Mouse (Mus musculus) stomach, postnatal 0 days (tissue): Measurements from ENCODE around the gene Wdr66. TPM values are rescaled to one million over a fixed set of nuclear protein-coding genes. Genes with fewer than 3 reads are reported as not detected.

Experiments
- ATAC-seq: fragments of 200-750 bp; cut with Nextera tagmentation; 2 replicates; pipeline ENCODE4 v1.8.0; 2017; ENCODE audit not compliant: low FRiP score, low TSS enrichment
- DNase-seq: peaks from one replicate; pipeline ENCODE4 v3.0.0-alpha.2; 2016; ENCODE audit warnings: low spot score
- H3K27ac ChIP-seq: fragments of 300-500 bp; sonication (generic); replicated peaks from 2 replicates; pipeline ENCODE4 v1.5.1; 2014; ENCODE audit warnings: mild to moderate bottlenecking, control low read depth
- H3K27me3 ChIP-seq: fragments of 300-500 bp; sonication (generic); 2 replicates; pipeline ENCODE4 v1.6.1; 2014; ENCODE audit warnings: low read length; ENCODE audit not compliant: control insufficient read depth, insufficient read depth
- H3K36me3 ChIP-seq: fragments of 300-500 bp; sonication (generic); 2 replicates; pipeline ENCODE4 v1.6.1; 2014; ENCODE audit warnings: low read length, mixed read lengths; ENCODE audit not compliant: control insufficient read depth, insufficient read depth
- H3K4me1 ChIP-seq: fragments of 300-500 bp; sonication (generic); replicated peaks from 2 replicates; pipeline ENCODE4 v1.6.1; 2014; ENCODE audit warnings: antibody characterized with exemption; ENCODE audit not compliant: control insufficient read depth, insufficient read depth
- H3K4me2 ChIP-seq: fragments of 300-500 bp; sonication (generic); replicated peaks from 2 replicates; pipeline ENCODE4 v1.6.1; 2014; ENCODE audit warnings: low read depth, mild to moderate bottlenecking, control low read depth, moderate library complexity
- H3K4me3 ChIP-seq: fragments of 300-500 bp; sonication (generic); 2 replicates; pipeline ENCODE4 v1.5.1; 2014; ENCODE audit warnings: low read depth, low read length, control low read depth
- H3K9ac ChIP-seq: fragments of 300-500 bp; sonication (generic); 2 replicates; pipeline ENCODE4 v1.6.1; 2014; ENCODE audit warnings: mild to moderate bottlenecking, low read length, control low read depth, mixed read lengths
- H3K9me3 ChIP-seq: fragments of 300-500 bp; sonication (generic); 2 replicates; pipeline ENCODE4 v1.6.1; 2016; ENCODE audit warnings: low read length; ENCODE audit not compliant: control insufficient read depth
- CTCF ChIP-seq: IDR thresholded peaks from 2 replicates; pipeline ENCODE4 v1.5.1; 2016; ENCODE audit warnings: antibody characterized with exemption, low read depth, mild to moderate bottlenecking, moderate library complexity
- EP300 ChIP-seq: optimal IDR thresholded peaks from 2 replicates; pipeline ENCODE3; 2016; ENCODE audit warnings: antibody characterized with exemption
- WGBS: fragments of 180-500 bp; shearing (Covaris S2); extraction: QIAGEN DNeasy Blood & Tissue Kit; methylation state at CpG from one replicate; pipeline ENCODE4 v1.1.7; 2014; 5-methylcytosine and 5-hydroxymethylcytosine counted together
- polyA plus RNA-seq: library from polyadenylated mRNA; unstranded; fragments of >200 nt; fragmentation: Nextera tagmentation; extraction: Ambion mirVana; gene quantifications from 2 replicates; pipeline ENCODE4 v1.2.1, GENCODE M21; 2015

Wdr66 gene
- polyA plus RNA-seq, 1 experiment from 2014 or later: 0.30 TPM

- Histone ChIP-seq H3K27me3 (no peaks in the 10 kb centered on the region), H3K9me3 (no peaks in the 10 kb centered on the region), H3K9ac (no peak overlapping the region), H3K4me3 (no peak overlapping the region), H3K4me1 (no peaks in the 10 kb centered on the region), H3K27ac (no peak overlapping the region), H3K36me3 (peaks cover 25% of the 10 kb centered on the region), H3K4me2 (no peak overlapping the region)
- WGBS: 74% methylated on average over 13 of the region's 13 CpGs
- TF ChIP-seq CTCF (peak; percentile 95), EP300 (no peak)
- no peak for ATAC-seq
- DNase-seq: peak; percentile 53
Measured at GRCm38 (mm10) chr5:123368869-123369488, 117.1 kb downstream of the Wdr66 start.

DNA sequence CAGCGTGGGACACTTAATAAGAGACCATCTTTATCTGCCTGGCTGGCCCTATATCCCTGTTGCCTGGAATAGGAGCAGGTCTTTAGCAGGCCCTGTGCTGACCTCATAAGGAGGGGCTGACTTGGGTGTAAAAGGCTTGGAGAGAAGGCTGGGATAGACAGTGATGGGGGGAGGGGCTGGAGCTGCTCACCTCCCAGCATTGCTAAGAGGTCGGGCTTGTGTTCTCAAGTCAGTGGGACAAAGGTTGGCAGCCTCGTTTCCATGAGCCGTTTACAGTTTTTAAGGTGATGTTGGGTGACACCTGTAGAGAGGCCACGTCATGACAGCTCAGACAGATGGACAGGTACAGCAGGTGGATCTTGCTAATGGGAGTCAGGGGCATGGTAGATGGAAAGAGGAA lies 118.1 kb downstream of the Wdr66 start:
- Histone ChIP-seq H3K27me3 (no peaks in the 10 kb centered on the region), H3K27ac (no peak overlapping the region), H3K36me3 (peaks cover 25% of the 10 kb centered on the region), H3K4me1 (no peaks in the 10 kb centered on the region), H3K9me3 (no peaks in the 10 kb centered on the region), H3K4me2 (no peak overlapping the region), H3K4me3 (no peak overlapping the region), H3K9ac (no peak overlapping the region)
- DNase-seq (no peak), ATAC-seq (no peak)
- TF ChIP-seq CTCF: no peak
- no peak for TF ChIP-seq EP300
- 87% methylated on average over 5 of the region's 5 CpGs for WGBS

- Histone ChIP-seq H3K36me3 (peaks cover 16% of the 10 kb centered on the region), H3K4me1 (no peaks in the 10 kb centered on the region), H3K27me3 (no peaks in the 10 kb centered on the region), H3K27ac (no peak overlapping the region), H3K4me2 (no peak overlapping the region), H3K4me3 (no peak overlapping the region), H3K9me3 (no peaks in the 10 kb centered on the region), H3K9ac (no peak overlapping the region)
- no peak for DNase-seq
- 85% methylated on average over 10 of the region's 10 CpGs for WGBS
- ATAC-seq: no peak
- TF ChIP-seq EP300 (no peak), CTCF (no peak)
Measured at GRCm38 (mm10) chr5:123375262-123375661, 123.4 kb downstream of the Wdr66 start.

- no peak overlapping the region for H3K9ac ChIP-seq
- no peak overlapping the region for H3K4me2 ChIP-seq
- no peaks in the 10 kb centered on the region for H3K9me3 ChIP-seq
- no peak for TF ChIP-seq EP300
- no peak for TF ChIP-seq CTCF
- ATAC-seq (no peak), DNase-seq (no peak)
- no peak overlapping the region for H3K27ac ChIP-seq
- peaks cover 13% of the 10 kb centered on the region for H3K36me3 ChIP-seq
- WGBS: 79% methylated on average over 6 of the region's 6 CpGs
- H3K27me3 ChIP-seq: no peaks in the 10 kb centered on the region
- no peak overlapping the region for H3K4me3 ChIP-seq
- no peaks in the 10 kb centered on the region for H3K4me1 ChIP-seq
Measured at GRCm38 (mm10) chr5:123375793-123376452, 124.0 kb downstream of the Wdr66 start.

DNA sequence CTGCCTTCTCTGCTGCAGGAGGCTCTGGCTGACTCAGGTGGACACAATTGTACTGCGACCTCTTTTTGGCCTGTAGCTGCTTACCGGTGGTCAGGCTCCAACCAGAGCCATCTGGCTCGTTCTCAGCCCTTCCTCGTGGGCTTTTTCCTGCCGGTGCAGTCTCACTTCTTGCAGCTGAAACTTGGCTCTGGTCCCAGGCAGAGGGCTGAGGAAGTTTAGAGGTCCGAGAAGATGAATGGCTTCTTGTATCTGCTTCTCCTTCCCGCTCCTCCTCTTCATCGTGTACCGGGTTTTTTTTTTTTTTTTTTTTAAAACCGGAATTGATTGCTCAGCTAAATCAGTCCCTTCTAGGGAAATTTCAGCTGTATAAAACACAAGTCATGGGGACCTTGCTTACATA lies 124.7 kb downstream of the Wdr66 start:
- Histone ChIP-seq H3K4me3 (no peak overlapping the region), H3K9me3 (no peaks in the 10 kb centered on the region), H3K36me3 (peaks cover 6% of the 10 kb centered on the region), H3K27me3 (no peaks in the 10 kb centered on the region), H3K27ac (no peak overlapping the region), H3K4me2 (peak overlapping the region; percentile 15; the same call in 1 of the 2 replicates), H3K9ac (no peak overlapping the region), H3K4me1 (no peaks in the 10 kb centered on the region)
- TF ChIP-seq EP300 (no peak), CTCF (no peak)
- WGBS: 27% methylated on average over 9 of the region's 10 CpGs
- DNase-seq (no peak), ATAC-seq (0 out of 2 replicates have a peak, but pooled peaks have one; percentile 39)

Other genes with a start within 250 kb of the Wdr66 start
- 29.6 TPM in 2 replicates for gene Orai1, start 237.0 kb upstream of the Wdr66 start, polyA plus RNA-seq
- gene Morn3, start 205.1 kb upstream of the Wdr66 start, polyA plus RNA-seq: 0.41 TPM in 1 of 2 replicates, not detected in the other
- 8.0 and 9.1 TPM in 2 replicates for gene Tmem120b, start 183.7 kb upstream of the Wdr66 start, polyA plus RNA-seq
- gene Rhof, start 119.4 kb upstream of the Wdr66 start, polyA plus RNA-seq: 18.6 and 22.3 TPM in 2 replicates
- 4.5 and 4.7 TPM in 2 replicates for gene Setd1b, start 109.9 kb upstream of the Wdr66 start, polyA plus RNA-seq
- 48.6 and 51.4 TPM in 2 replicates for gene Psmd9, start 82.7 kb upstream of the Wdr66 start, polyA plus RNA-seq
- 0.69 and 0.99 TPM in 2 replicates for gene Hpd, start 69.4 kb upstream of the Wdr66 start, polyA plus RNA-seq
- 5.9 and 6.4 TPM in 2 replicates for gene Bcl7a, start 91.7 kb downstream of the Wdr66 start, polyA plus RNA-seq
- 10.5 and 13.2 TPM in 2 replicates for gene Mlxip, start 142.7 kb downstream of the Wdr66 start, polyA plus RNA-seq
- not detected in 2 replicates for gene Lrrc43, start 237.2 kb downstream of the Wdr66 start, polyA plus RNA-seq
- not detected in 2 replicates for gene Il31, start 237.4 kb downstream of the Wdr66 start, polyA plus RNA-seq